Mouse (Mus musculus) intestine, embryonic 14.5 days (tissue): ENCODE results near the gene Prss45. TPM values are rescaled to one million over a fixed set of nuclear protein-coding genes. Genes with fewer than 3 reads are reported as not detected.

ENCODE experiments used
- ATAC-seq: fragments of 200-750 bp; cut with Nextera tagmentation; replicated peaks from 2 replicates; pipeline ENCODE4 v1.8.0; 2017; ENCODE audit warnings: low read depth, moderate number of reproducible peaks, moderate TSS enrichment, moderate library complexity; ENCODE audit not compliant: low FRiP score, low TSS enrichment
- DNase-seq: peaks from one replicate; pipeline ENCODE4 v3.0.0-alpha.2; 2018; ENCODE audit warnings: low spot score
- H3K27ac ChIP-seq: fragments of 300-500 bp; sonication (generic); 2 replicates; pipeline ENCODE4 v1.5.1; 2014; ENCODE audit warnings: low read depth, mild to moderate bottlenecking, control low read depth
- H3K27me3 ChIP-seq: fragments of 300-500 bp; sonication (generic); replicated peaks from 2 replicates; pipeline ENCODE4 v1.6.1; 2014; ENCODE audit warnings: low read length, control low read depth; ENCODE audit not compliant: control insufficient read depth, insufficient read depth
- H3K36me3 ChIP-seq: fragments of 300-500 bp; sonication (generic); 2 replicates; pipeline ENCODE4 v1.6.1; 2014; ENCODE audit warnings: low read length, control low read depth; ENCODE audit not compliant: control insufficient read depth, insufficient read depth
- H3K4me1 ChIP-seq: fragments of 300-500 bp; sonication (generic); replicated peaks from 2 replicates; pipeline ENCODE4 v1.6.1; 2014; ENCODE audit warnings: low read length, control low read depth, mixed read lengths; ENCODE audit not compliant: control insufficient read depth, insufficient read depth
- H3K4me2 ChIP-seq: fragments of 300-500 bp; sonication (generic); 2 replicates; pipeline ENCODE4 v1.6.1; 2014; ENCODE audit warnings: low read length
- H3K4me3 ChIP-seq: fragments of 300-500 bp; sonication (generic); 2 replicates; pipeline ENCODE4 v1.5.1; 2014; ENCODE audit warnings: low read depth, low read length, control low read depth, mixed read lengths
- H3K9ac ChIP-seq: fragments of 300-500 bp; sonication (generic); 2 replicates; pipeline ENCODE4 v1.6.1; 2014; ENCODE audit warnings: mild to moderate bottlenecking, low read length
- H3K9me3 ChIP-seq: fragments of 300-500 bp; sonication (generic); 2 replicates; pipeline ENCODE4 v1.6.1; 2016; ENCODE audit warnings: low read length, control low read depth; ENCODE audit not compliant: control insufficient read depth
- WGBS: fragments of 180-500 bp; shearing (Covaris S2); extraction: QIAGEN DNeasy Blood & Tissue Kit; methylation state at CpG from one replicate; pipeline ENCODE4 v1.1.7; 2014; 5-methylcytosine and 5-hydroxymethylcytosine counted together
- polyA plus RNA-seq: library from polyadenylated mRNA; unstranded; fragments of >200 nt; fragmentation: Nextera tagmentation; extraction: Ambion mirVana; gene quantifications from 2 replicates; pipeline ENCODE4 v1.2.1, GENCODE M21; 2014

The Prss45 gene
- polyA plus RNA-seq, result not detected in 2 replicates

DNA sequence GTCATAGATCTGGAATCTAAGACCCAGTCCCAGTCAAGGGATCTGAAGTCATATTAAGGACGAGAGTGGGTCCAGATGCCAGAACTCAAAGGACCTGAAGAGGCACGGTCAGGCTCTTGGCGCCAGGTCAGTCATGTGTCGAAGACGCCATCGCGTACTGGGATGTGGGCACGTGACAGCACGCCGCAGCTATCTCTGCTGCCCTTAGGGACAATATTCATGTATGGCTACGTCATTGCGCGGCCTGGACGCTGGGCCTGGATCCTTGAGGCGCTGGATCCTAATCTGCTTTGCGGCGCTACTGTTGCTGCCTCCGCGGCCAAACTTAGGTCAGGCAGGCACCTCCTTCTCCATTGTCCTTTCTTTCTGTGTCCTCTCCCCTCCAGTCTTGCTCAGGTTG is at the start of gene Prss45:
Gene Prss45 (plus strand): TSS at position 178 of the 400 bp plus-strand sequence.
- Histone ChIP-seq H3K4me2 (0 out of 2 replicates have a peak within 1 kb of the TSS, but pooled peaks have one; percentile 13), H3K27me3 (no peaks in the 10 kb centered on the region), H3K4me1 (no peaks in the 10 kb centered on the region), H3K9ac (no peak within 1 kb of the TSS), H3K9me3 (no peaks in the 10 kb centered on the region), H3K4me3 (no peak within 1 kb of the TSS), H3K36me3 (no peaks in the 10 kb centered on the region), H3K27ac (no peak within 1 kb of the TSS)
- whole genome bisulfite sequencing, result 82% methylated on average over 19 of the region's 19 CpGs
- DNase-seq (no peak), ATAC-seq (no peak)

GRCm38 (mm10) chr9:110788169-110788568 is 46.2 kb upstream of the Prss45 start:
- no peak for DNase-seq
- H3K4me1 ChIP-seq, result no peaks in the 10 kb centered on the region
- 93% methylated on average over 3 of the region's 3 CpGs for WGBS
- no peak overlapping the region for H3K4me2 ChIP-seq
- no peak overlapping the region for H3K9ac ChIP-seq
- H3K27ac ChIP-seq, result no peak overlapping the region
- no peak overlapping the region for H3K4me3 ChIP-seq
- H3K36me3 ChIP-seq, result no peaks in the 10 kb centered on the region
- no peak for ATAC-seq
- H3K27me3 ChIP-seq, result no peaks in the 10 kb centered on the region
- H3K9me3 ChIP-seq, result no peaks in the 10 kb centered on the region; the same call in 1 of the 2 replicates

DNA sequence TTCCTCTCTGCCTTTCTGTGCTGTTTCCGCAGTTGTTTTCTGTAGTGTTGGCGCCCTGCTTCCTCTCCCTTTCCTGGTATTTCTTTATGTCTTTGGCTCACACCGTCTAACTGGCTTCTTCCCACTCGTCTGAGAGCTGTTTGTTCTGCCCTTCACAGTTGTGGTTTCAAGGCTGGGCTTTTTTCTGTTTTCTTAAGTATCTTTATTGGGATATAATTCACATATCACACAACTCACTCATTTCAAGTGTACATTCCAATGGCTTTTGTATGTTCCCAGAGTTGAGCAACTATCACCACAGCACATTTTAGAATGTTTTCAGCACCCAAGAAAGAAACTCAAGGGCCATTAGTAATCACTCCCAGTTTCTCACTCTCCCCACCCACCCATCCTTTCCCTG is 43.9 kb upstream of the Prss45 start:
- DNase-seq (no peak), ATAC-seq (no peak)
- Histone ChIP-seq H3K4me3 (no peak overlapping the region), H3K36me3 (no peaks in the 10 kb centered on the region), H3K27ac (no peak overlapping the region), H3K9me3 (no peaks in the 10 kb centered on the region; the same call in 1 of the 2 replicates), H3K27me3 (no peaks in the 10 kb centered on the region), H3K9ac (no peak overlapping the region), H3K4me2 (no peak overlapping the region), H3K4me1 (no peaks in the 10 kb centered on the region)
- WGBS, result 76% methylated on average over 4 of the region's 4 CpGs

- WGBS, result 79% methylated on average over 10 of the region's 10 CpGs
- no peak for DNase-seq
These were observed 37.4 kb upstream of the Prss45 start for GRCm38 (mm10) chr9:110797013-110797412.

GRCm38 (mm10) chr9:110797866-110798265 is 36.5 kb upstream of the Prss45 start, which contains the start of gene Prss42:
Prss42 (plus strand) TSS chr9:110798166.
- H3K4me1 ChIP-seq, result no peaks in the 10 kb centered on the region
- ATAC-seq (no peak), DNase-seq (no peak)
- no peak within 1 kb of the TSS for H3K9ac ChIP-seq
- no peaks in the 10 kb centered on the region for H3K27me3 ChIP-seq
- no peak within 1 kb of the TSS for H3K27ac ChIP-seq
- no peak within 1 kb of the TSS for H3K4me2 ChIP-seq
- H3K4me3 ChIP-seq, result no peak within 1 kb of the TSS
- H3K9me3 ChIP-seq, result no peaks in the 10 kb centered on the region
- 91% methylated on average over 14 of the region's 14 CpGs for WGBS
- H3K36me3 ChIP-seq, result no peaks in the 10 kb centered on the region

More at GRCm38 (mm10) chr9:110797013-110797412, 37.4 kb upstream of the Prss45 start:
- H3K4me2 ChIP-seq, result no peak overlapping the region
- H3K27ac ChIP-seq, result no peak overlapping the region
- H3K36me3 ChIP-seq, result no peaks in the 10 kb centered on the region
- H3K4me1 ChIP-seq, result no peaks in the 10 kb centered on the region
- H3K9me3 ChIP-seq, result no peaks in the 10 kb centered on the region
- no peak overlapping the region for H3K4me3 ChIP-seq
- no peaks in the 10 kb centered on the region for H3K27me3 ChIP-seq
- ATAC-seq, result no peak
- no peak overlapping the region for H3K9ac ChIP-seq

GRCm38 (mm10) chr9:110800834-110801479 is 33.4 kb upstream of the Prss45 start:
- H3K27ac ChIP-seq, result no peak overlapping the region
- no peak overlapping the region for H3K4me2 ChIP-seq
- 90% methylated on average over 8 of the region's 8 CpGs for WGBS
- H3K9me3 ChIP-seq, result no peaks in the 10 kb centered on the region
- no peak for DNase-seq
- no peaks in the 10 kb centered on the region for H3K4me1 ChIP-seq
- H3K9ac ChIP-seq, result no peak overlapping the region
- H3K36me3 ChIP-seq, result no peaks in the 10 kb centered on the region
- no peaks in the 10 kb centered on the region for H3K27me3 ChIP-seq
- ATAC-seq, result no peak
- no peak overlapping the region for H3K4me3 ChIP-seq

- H3K4me1 ChIP-seq, result no peaks in the 10 kb centered on the region
- H3K36me3 ChIP-seq, result no peaks in the 10 kb centered on the region
- H3K9me3 ChIP-seq, result no peaks in the 10 kb centered on the region
- no peaks in the 10 kb centered on the region for H3K27me3 ChIP-seq
- no peak overlapping the region for H3K27ac ChIP-seq
- no peak overlapping the region for H3K4me3 ChIP-seq
- DNase-seq (no peak), ATAC-seq (no peak)
- H3K4me2 ChIP-seq, result no peak overlapping the region
- WGBS, result 65% methylated on average over 4 of the region's 4 CpGs
- H3K9ac ChIP-seq, result no peak overlapping the region
These were observed 31.1 kb upstream of the Prss45 start for GRCm38 (mm10) chr9:110803294-110803693.

GRCm38 (mm10) chr9:110810051-110810450 is 24.3 kb upstream of the Prss45 start:
- Histone ChIP-seq H3K36me3 (no peaks in the 10 kb centered on the region), H3K27me3 (no peaks in the 10 kb centered on the region), H3K9ac (no peak overlapping the region), H3K9me3 (no peaks in the 10 kb centered on the region), H3K4me1 (no peaks in the 10 kb centered on the region), H3K4me2 (no peak overlapping the region), H3K4me3 (no peak overlapping the region), H3K27ac (no peak overlapping the region)
- DNase-seq (no peak), ATAC-seq (no peak)
- 66% methylated on average over 4 of the region's 4 CpGs for WGBS

- Histone ChIP-seq H3K9me3 (no peaks in the 10 kb centered on the region), H3K27ac (no peak within 1 kb of the TSS), H3K4me1 (no peaks in the 10 kb centered on the region), H3K4me3 (no peak within 1 kb of the TSS), H3K27me3 (no peaks in the 10 kb centered on the region), H3K36me3 (no peaks in the 10 kb centered on the region), H3K4me2 (no peak within 1 kb of the TSS), H3K9ac (no peak within 1 kb of the TSS)
- ATAC-seq, result no peak
- WGBS, result 59% methylated on average over 18 of the region's 18 CpGs
- no peak for DNase-seq
These were observed 20.6 kb upstream of the Prss45 start, which contains the start of gene Prss44 for GRCm38 (mm10) chr9:110813789-110814188. Prss44 (plus strand) TSS chr9:110813994.
